Mouse (Mus musculus): ENCODE measurements around the gene Lrp11. TPM values are rescaled to one million over a fixed set of nuclear protein-coding genes. Genes with fewer than 3 reads are reported as not detected.

Gene Lrp11
- polyA plus RNA-seq, 1 experiment from 2014 or later = 0.28 TPM

- no peak overlapping the region for H3K9ac ChIP-seq (replicated peaks)
- no peaks in the 10 kb centered on the region for H3K36me3 ChIP-seq (replicated peaks; ENCODE audit: insufficient read depth, low read length)
- H3K4me3 ChIP-seq (ENCODE audit: low read depth, low read length) = no peak overlapping the region
- DNase-seq (no peak), ATAC-seq (no peak)
- no peaks in the 10 kb centered on the region for H3K4me1 ChIP-seq (ENCODE audit: insufficient read depth)
- H3K4me2 ChIP-seq (ENCODE audit: low read depth, low read length) = no peak overlapping the region
- H3K27me3 ChIP-seq (ENCODE audit: insufficient read depth, low read length) = no peaks in the 10 kb centered on the region
- H3K9me3 ChIP-seq (ENCODE audit: low read length) = no peaks in the 10 kb centered on the region
- no peak for TF ChIP-seq CTCF (IDR thresholded peaks at IDR 0.05; ENCODE audit: low read depth)
- TF ChIP-seq EP300 (IDR thresholded peaks at IDR 0.05; ENCODE audit: low read depth) = no peak
- no peak overlapping the region for H3K27ac ChIP-seq (ENCODE audit: low read depth)
- 93% methylated on average over 5 of the region's 5 CpGs for WGBS (ENCODE audit: insufficient replicate concordance)
Observed at GRCm38 (mm10) chr10:7619821-7620241, 30.2 kb downstream of the Lrp11 start.

DNA sequence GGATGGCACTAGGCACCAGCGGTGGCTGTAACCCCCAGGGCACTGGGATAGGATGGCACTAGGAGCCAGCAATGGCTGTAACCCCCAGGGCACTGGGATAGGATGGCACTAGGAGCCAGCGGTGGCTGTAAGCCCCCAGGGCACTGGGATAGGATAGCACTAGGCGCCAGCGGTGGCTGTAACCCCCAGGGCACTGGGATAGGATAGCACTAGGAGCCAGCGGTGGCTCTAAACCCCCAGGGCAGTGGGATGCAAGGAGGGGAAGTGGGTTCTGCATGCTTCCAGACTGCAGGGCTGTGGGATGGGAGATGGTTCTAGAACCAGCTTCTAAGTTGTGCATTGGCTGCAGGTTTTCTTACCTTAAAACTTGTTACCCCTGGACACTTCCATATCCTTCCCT is 31.1 kb downstream of the Lrp11 start:
- Histone ChIP-seq H3K9me3 (ENCODE audit: low read length) (no peaks in the 10 kb centered on the region), H3K4me3 (ENCODE audit: low read depth, low read length) (no peak overlapping the region), H3K27ac (ENCODE audit: low read depth) (no peak overlapping the region), H3K4me1 (ENCODE audit: insufficient read depth) (no peaks in the 10 kb centered on the region), H3K9ac (replicated peaks) (no peak overlapping the region), H3K36me3 (replicated peaks; ENCODE audit: insufficient read depth, low read length) (no peaks in the 10 kb centered on the region), H3K27me3 (ENCODE audit: insufficient read depth, low read length) (no peaks in the 10 kb centered on the region), H3K4me2 (ENCODE audit: low read depth, low read length) (no peak overlapping the region)
- TF ChIP-seq CTCF (IDR thresholded peaks at IDR 0.05; ENCODE audit: low read depth) (no peak), EP300 (IDR thresholded peaks at IDR 0.05; ENCODE audit: low read depth) (no peak)
- 85% methylated on average over 5 of the region's 5 CpGs for WGBS (ENCODE audit: insufficient replicate concordance)
- DNase-seq (no peak), ATAC-seq (no peak)

- H3K4me1 ChIP-seq (ENCODE audit: insufficient read depth) = no peaks in the 10 kb centered on the region
- TF ChIP-seq EP300 (IDR thresholded peaks at IDR 0.05; ENCODE audit: low read depth) (no peak), CTCF (IDR thresholded peaks at IDR 0.05; ENCODE audit: low read depth) (no peak)
- H3K9me3 ChIP-seq (ENCODE audit: low read length) = no peaks in the 10 kb centered on the region
Observed at GRCm38 (mm10) chr10:7622378-7622777, 32.8 kb downstream of the Lrp11 start.

GRCm38 (mm10) chr10:7623861-7624518 is 34.4 kb downstream of the Lrp11 start:
- Histone ChIP-seq H3K4me1 (ENCODE audit: insufficient read depth) (no peaks in the 10 kb centered on the region), H3K4me3 (ENCODE audit: low read depth, low read length) (no peak overlapping the region), H3K9ac (replicated peaks) (no peak overlapping the region), H3K27ac (ENCODE audit: low read depth) (no peak overlapping the region), H3K4me2 (ENCODE audit: low read depth, low read length) (no peak overlapping the region), H3K9me3 (ENCODE audit: low read length) (no peaks in the 10 kb centered on the region), H3K36me3 (replicated peaks; ENCODE audit: insufficient read depth, low read length) (peaks cover 3% of the 10 kb centered on the region; the same call in 1 of the 2 replicates), H3K27me3 (ENCODE audit: insufficient read depth, low read length) (no peaks in the 10 kb centered on the region)
- no peak for DNase-seq
- no peak for ATAC-seq
- WGBS (ENCODE audit: insufficient replicate concordance) = 80% methylated on average over 3 of the region's 3 CpGs
- no peak for TF ChIP-seq EP300 (IDR thresholded peaks at IDR 0.05; ENCODE audit: low read depth)

More at GRCm38 (mm10) chr10:7622378-7622777, 32.8 kb downstream of the Lrp11 start:
- WGBS (ENCODE audit: insufficient replicate concordance) = 85% methylated on average over 3 of the region's 3 CpGs
- ATAC-seq = no peak
- Histone ChIP-seq H3K4me2 (ENCODE audit: low read depth, low read length) (no peak overlapping the region), H3K9ac (replicated peaks) (no peak overlapping the region), H3K27me3 (ENCODE audit: insufficient read depth, low read length) (no peaks in the 10 kb centered on the region), H3K36me3 (replicated peaks; ENCODE audit: insufficient read depth, low read length) (no peaks in the 10 kb centered on the region), H3K4me3 (ENCODE audit: low read depth, low read length) (no peak overlapping the region), H3K27ac (ENCODE audit: low read depth) (no peak overlapping the region)
- DNase-seq = no peak

- no peak for DNase-seq
- 80% methylated on average over 4 of the region's 4 CpGs for WGBS (ENCODE audit: insufficient replicate concordance)
- no peak overlapping the region for H3K27ac ChIP-seq (ENCODE audit: low read depth)
- no peaks in the 10 kb centered on the region for H3K4me1 ChIP-seq (ENCODE audit: insufficient read depth)
- H3K36me3 ChIP-seq (replicated peaks; ENCODE audit: insufficient read depth, low read length) = peaks cover 25% of the 10 kb centered on the region
- H3K27me3 ChIP-seq (ENCODE audit: insufficient read depth, low read length) = no peaks in the 10 kb centered on the region
- no peaks in the 10 kb centered on the region for H3K9me3 ChIP-seq (ENCODE audit: low read length)
- no peak overlapping the region for H3K4me2 ChIP-seq (ENCODE audit: low read depth, low read length)
- H3K9ac ChIP-seq (replicated peaks) = no peak overlapping the region
- ATAC-seq = no peak
- no peak for TF ChIP-seq CTCF (IDR thresholded peaks at IDR 0.05; ENCODE audit: low read depth)
- no peak for TF ChIP-seq EP300 (IDR thresholded peaks at IDR 0.05; ENCODE audit: low read depth)
- H3K4me3 ChIP-seq (ENCODE audit: low read depth, low read length) = no peak overlapping the region
Observed at GRCm38 (mm10) chr10:7629092-7629491, 39.5 kb downstream of the Lrp11 start.

DNA sequence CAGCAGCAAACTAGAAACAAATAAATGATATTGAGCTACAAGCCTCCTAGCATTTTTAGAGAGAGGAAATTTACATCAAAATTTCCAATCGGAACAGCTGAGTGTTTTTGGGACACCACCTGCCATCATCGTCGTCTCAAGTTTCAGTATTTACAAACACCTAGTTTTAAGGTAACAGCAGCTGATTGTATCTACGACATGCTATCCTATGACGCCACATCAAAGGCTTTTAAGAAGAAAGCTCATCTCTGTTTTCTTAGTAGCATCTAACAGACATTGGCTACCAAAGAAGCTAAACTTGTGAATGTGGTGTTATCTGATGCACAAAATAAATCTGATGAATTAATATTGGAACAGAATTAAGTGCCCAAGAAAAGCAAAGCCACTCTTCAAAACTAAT is 40.7 kb downstream of the Lrp11 start:
- no peak overlapping the region for H3K4me3 ChIP-seq (ENCODE audit: low read depth, low read length)
- WGBS (ENCODE audit: insufficient replicate concordance) = 92% methylated on average over 5 of the region's 5 CpGs
- DNase-seq (no peak), ATAC-seq (no peak)
- H3K27ac ChIP-seq (ENCODE audit: low read depth) = no peak overlapping the region
- H3K9ac ChIP-seq (replicated peaks) = no peak overlapping the region
- TF ChIP-seq CTCF (IDR thresholded peaks at IDR 0.05; ENCODE audit: low read depth) (no peak), EP300 (IDR thresholded peaks at IDR 0.05; ENCODE audit: low read depth) (no peak)
- H3K4me1 ChIP-seq (ENCODE audit: insufficient read depth) = no peaks in the 10 kb centered on the region
- H3K4me2 ChIP-seq (ENCODE audit: low read depth, low read length) = no peak overlapping the region
- no peaks in the 10 kb centered on the region for H3K9me3 ChIP-seq (ENCODE audit: low read length)
- H3K36me3 ChIP-seq (replicated peaks; ENCODE audit: insufficient read depth, low read length) = peaks cover 25% of the 10 kb centered on the region
- no peaks in the 10 kb centered on the region for H3K27me3 ChIP-seq (ENCODE audit: insufficient read depth, low read length)

Data from liver, postnatal 0 days (tissue).